Mouse (Mus musculus) kidney, postnatal 14 days (tissue): ENCODE measurements around the gene Mia.

Experiments
- DNase-seq: peaks from one replicate; pipeline ENCODE4 v3.0.0; 2022; ENCODE audit warnings: mixed read lengths

Mia gene

DNA sequence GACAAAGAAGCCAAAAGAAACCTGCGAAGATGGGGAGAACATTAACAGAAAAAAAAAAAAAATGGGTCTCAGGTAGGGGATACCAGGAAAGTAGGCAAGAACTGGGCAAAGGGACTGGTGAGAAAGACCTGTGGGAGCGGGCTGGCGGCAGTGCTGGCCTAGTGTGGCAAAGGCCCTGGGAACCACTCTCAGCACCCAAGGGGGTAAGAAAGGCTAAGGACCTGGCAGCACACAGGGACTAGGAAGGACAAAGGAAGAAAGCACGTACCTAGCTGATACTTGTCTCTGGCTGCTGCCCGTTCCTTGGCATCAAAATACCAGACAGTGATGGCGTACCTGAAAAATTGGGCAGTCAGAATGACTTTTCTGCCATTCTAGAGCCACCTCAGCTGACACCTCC, 21.7 kb downstream of the Mia start:
- DNase-seq = no peak

DNA sequence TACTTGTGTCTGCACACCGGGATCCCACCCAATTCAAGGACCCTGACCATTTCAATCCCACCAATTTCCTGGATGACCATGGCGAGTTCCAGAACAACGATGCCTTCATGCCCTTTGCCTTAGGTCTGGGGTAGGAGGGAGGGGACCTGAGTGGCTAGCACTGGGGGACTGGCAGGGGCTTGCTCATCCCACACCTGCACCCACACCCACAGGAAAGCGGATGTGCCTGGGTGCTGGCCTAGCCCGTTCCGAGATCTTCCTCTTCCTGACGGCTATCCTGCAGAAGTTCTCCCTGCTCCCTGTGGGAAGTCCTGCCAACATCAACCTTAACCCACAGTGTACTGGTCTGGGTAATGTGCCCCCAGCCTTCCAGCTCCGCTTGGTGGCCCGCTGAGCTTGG, 22.8 kb downstream of the Mia start:
- DNase-seq = no peak

DNA sequence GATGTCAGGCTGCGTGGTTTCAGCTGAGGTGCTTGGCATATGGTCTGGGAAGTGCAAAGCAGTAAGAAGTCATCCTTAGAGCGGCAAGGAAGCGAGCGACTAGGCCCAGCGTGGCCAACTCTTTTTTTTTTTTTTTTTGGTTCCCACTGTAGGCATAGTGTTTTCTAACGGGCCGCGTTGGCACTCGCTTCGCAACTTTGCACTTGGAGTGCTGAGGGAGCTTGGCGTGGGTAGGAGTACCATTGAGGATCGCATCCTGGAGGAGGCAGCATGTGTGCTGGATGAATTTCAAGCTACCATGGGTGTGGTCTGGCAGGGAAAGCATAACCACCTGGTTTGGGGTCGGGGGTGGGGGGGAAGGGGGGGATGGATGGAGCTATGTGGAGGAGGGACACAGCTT, 25.0 kb downstream of the Mia start:
- DNase-seq = no peak

- DNase-seq = peak; percentile 85
Measured at GRCm38 (mm10) chr7:27153205-27153764, 27.7 kb downstream of the Mia start, which contains the start of gene Cyp2t4. Gene Cyp2t4, plus strand, starts transcription at chr7:27153714.

DNA sequence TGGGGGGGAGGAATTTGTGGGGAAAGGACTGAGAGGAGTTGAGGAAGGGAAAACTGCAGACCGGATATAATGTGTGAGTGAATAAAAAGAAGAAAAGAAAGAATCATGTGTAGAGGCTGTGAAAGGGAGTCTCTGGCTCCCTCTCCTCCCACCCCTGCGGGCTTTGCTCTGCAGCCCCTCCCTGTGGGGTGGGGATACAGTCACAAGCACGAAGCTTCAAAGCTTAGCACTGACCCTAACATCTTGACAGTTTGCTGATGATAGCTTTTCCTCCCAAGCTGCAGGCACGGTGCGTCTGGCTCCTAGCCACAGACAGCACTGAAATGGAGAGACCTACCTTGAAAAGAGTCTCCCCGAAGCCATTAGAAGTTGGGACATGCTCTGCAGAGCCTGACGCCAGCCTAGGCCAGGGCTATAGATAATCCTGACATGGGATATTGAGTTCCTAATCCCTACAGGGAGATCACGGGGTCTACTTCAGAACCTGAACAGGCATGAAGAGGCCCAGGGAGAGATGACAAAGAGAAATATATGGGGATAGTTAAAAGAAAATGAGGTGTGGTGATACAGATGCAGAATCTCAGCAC, 44.5 kb downstream of the Mia start:
- no peak for DNase-seq

DNA sequence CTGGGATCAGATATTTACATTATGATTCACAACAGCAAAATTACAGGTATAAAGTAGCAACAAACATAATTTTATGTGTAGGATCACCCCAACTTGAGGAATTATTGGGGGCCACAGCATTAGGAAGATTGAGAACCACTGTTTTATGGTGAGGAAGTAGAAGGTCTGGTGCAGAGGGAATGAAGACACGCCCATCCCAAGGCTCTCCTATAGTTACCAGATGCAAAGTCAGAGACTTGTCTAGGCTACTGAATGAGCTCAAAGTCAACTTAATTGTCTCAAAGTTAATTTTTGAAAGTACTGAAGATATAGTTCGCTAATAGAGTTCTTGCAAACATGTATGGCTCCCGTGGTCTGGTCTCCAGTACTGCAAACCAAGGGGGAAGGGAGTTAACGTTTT, 47.2 kb downstream of the Mia start:
- DNase-seq = no peak

GRCm38 (mm10) chr7:27133156-27133555, 47.8 kb downstream of the Mia start:
- peak; percentile 76 for DNase-seq

DNA sequence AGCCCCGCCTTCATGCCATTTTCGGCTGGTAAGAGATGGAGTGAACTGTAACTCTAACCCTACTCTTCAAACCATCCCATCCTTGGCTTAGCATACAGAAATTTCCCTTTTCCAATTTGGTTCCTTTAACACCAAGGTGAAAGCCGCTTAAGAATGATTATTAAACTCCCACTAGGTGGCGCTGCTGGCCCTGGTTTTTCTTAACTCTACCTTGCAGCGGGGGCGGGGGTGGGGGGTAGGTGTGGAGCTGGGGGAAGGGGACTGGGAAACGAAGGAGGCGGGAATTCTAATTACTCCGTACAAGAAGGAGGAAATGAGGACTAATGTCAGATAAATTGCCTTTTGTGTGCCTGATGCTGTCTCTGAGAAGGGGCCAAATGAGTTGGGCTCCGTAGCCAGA, 48.4 kb downstream of the Mia start:
- DNase-seq = peak; percentile 74

GRCm38 (mm10) chr7:27131387-27131786, 49.6 kb downstream of the Mia start:
- no peak for DNase-seq

- peak; percentile 23 for DNase-seq
Measured at GRCm38 (mm10) chr7:27130521-27131370, 50.2 kb downstream of the Mia start.

- no peak for DNase-seq
Measured at GRCm38 (mm10) chr7:27129811-27130210, 51.1 kb downstream of the Mia start.
